Mouse (Mus musculus) left cerebral cortex, postnatal 14 days (tissue): ENCODE data around the gene Hormad2. TPM values are rescaled to one million over a fixed set of nuclear protein-coding genes. Genes with fewer than 3 reads are reported as not detected.
A peak's percentile ranks its signal among the peaks of the same experiment; 100 is the strongest.

Source experiments
- DNase-seq, 2 experiments: peaks; one replicate each; pipeline ENCODE4 v3.0.0; 2021 to 2022; ENCODE audit warnings: low spot score in 2 of 2, mixed read lengths in 1 of 2
- intact Hi-C: fragments of 180-260 bp; cut with DNase I; formaldehyde crosslinking; loops from one replicate; pipeline ENCODE4 v1.15.1; 2025
- total RNA-seq, 2 experiments: library from RNA; stranded (reverse); gene quantifications; 2 replicates each; pipeline ENCODE4 v1.2.3; 2021

The Hormad2 gene
- total RNA-seq, 2 experiments from 2014 or later: not detected

GRCm38 (mm10) chr11:4452467-4453184 lies 11.7 kb upstream of the Hormad2 start:
- no peak for DNase-seq
- intact Hi-C loops: no loop called here

DNA sequence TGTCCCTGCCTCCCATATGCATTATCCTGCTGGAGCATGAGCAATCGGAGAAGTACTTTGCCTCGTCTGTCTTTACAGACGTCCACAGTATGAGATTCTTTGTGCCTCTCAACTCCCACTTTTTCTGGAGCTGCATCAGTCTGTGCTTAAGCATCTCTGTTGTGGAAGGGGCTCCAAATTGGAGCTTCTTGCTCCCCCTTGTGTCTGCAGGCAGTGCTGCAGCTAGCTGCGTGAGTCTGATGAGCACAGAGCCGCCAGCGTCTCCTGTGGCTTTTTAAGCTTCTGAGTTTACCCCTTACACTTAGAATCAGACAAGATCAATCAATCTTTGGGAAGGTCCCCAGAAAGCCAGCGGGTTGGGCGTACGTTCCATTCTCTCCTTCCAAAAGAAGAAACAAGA lies 10.2 kb upstream of the Hormad2 start:
- intact Hi-C loops: no loop called here
- DNase-seq: peak; percentile 67 to 78

GRCm38 (mm10) chr11:4446195-4446868 lies 5.4 kb upstream of the Hormad2 start:
- intact Hi-C loops: no loop called here
- no peak for DNase-seq

DNA sequence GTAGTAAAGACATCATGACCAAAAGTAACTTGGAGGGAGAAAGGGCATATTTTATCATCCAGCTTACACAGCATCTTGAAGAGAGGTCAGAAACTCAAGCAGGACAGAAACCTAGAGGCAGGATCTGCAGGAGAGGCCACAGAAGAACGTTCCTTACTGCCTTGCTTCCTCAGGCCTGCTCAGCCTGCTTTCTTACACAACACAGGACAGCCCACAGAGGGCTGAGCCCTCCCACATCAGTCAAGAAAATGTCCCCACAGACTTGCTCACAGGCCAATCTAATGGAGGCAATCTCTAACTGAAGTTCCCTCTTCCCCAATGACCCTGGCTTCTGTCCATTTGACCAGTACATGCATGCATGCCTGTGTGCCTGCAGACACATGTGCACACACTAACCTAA lies 1.4 kb upstream of the Hormad2 start:
- DNase-seq: no peak
- intact Hi-C loops: no loop called here

DNA sequence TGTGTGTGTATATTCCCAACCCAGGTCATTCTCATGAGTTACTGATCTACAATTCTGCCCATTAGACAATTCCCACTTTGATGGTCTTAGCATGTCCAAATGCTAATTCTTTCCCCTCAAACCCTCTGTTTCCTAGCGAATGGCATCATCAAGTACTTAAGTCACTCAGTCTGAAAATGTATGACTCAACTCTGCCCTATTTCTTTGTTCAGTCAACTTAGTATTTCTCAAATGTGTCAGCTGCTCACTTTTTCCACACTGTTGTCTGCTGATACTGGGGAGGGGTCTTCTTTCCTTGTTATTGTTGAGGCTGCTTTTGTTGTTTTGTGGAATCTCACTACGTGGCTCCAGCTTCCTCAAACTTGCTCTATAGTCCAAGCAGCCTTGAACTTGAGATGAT lies 2.7 kb downstream of the Hormad2 start:
- intact Hi-C loops: loop anchor here (5.0 kb wide), 2 partner anchors 399 to 429 kb away; no protein-coding TSS in a partner anchor
- DNase-seq: no peak

DNA sequence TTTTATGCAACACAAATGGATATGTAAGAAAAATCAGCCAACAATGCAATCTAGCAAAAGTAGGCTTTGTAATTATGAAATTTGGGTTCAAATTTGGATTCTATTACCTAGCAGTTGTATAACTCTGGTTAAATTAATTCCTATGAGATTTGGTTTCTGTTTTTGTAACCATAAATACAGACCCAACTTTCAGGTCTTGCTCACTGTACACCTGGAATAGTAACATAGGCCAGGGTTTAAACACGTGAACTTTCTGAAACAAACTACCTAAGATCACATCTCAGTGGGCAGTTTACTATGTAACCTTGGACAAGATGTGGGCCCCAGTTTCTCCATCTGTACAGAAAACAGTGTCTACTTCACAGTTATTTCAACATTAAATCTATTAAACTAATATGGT lies 3.6 kb downstream of the Hormad2 start:
- no peak for DNase-seq

GRCm38 (mm10) chr11:4436631-4437030 lies 4.3 kb downstream of the Hormad2 start:
- intact Hi-C loops: loop anchor here (5.0 kb wide), 2 partner anchors 401 to 431 kb away; no protein-coding TSS in a partner anchor
- DNase-seq: peak; percentile 11 to 42

More for the DNA sequence above, 3.6 kb downstream of the Hormad2 start:
- intact Hi-C loops: loop anchor here (5.0 kb wide), 2 partner anchors 400 to 430 kb away; no protein-coding TSS in a partner anchor

- intact Hi-C loops: no loop called here
Observed at GRCm38 (mm10) chr11:4434461-4434860, 6.4 kb downstream of the Hormad2 start.

DNA sequence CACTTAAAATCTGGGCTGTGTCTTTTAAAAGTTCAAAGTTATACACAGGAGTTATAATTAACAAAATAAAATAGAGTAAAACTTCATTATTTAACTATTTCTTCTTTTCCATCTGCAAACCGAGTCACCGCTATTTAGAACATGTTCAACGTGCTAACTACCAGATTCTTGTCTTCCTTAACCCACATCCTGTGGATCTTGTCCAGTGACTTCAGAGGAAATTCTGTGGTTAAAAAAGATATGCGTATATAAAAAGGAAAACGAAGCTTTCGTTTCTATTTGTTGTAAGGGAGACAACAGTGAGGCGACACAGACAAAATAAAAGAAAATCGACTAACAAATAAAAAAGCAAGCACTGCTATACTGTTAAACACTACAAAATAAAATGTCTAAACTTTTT lies 17.1 kb downstream of the Hormad2 start:
- intact Hi-C loops: loop anchor here (10.0 kb wide), 1 partner anchor 279 kb away; no protein-coding TSS in a partner anchor
- no peak for DNase-seq

More at GRCm38 (mm10) chr11:4434461-4434860, 6.4 kb downstream of the Hormad2 start:
- DNase-seq: no peak

- no peak for DNase-seq
- intact Hi-C loops: loop anchor here (1.0 to 10.0 kb wide), 2 partner anchors 163 to 278 kb away; no protein-coding TSS in a partner anchor
Observed at GRCm38 (mm10) chr11:4422494-4423425, 18.1 kb downstream of the Hormad2 start.

DNA sequence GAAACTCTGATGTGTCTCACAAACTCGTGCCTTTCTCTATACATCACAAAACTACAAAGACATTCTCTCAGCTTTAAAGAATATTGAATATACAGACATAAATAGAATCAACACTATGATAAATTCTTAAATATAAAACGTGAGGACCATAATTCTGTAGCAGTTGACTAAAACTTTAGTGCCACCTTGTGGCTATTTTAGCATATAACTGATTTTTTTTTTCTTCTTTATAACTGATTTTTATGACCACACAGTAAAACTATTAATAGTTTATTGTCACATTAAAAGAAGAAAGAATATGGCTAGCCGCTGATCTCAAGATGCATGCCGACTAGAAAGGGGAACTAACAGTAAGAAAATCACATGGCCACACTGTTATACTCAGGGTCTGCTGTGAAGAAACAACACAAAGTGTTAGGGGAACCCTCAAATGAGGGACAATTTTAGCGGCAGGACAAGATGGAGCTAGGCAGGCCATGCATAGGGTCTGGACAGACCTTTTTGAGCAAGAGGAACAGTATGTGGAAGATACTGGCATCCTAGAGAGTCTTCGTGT lies 18.9 kb downstream of the Hormad2 start:
- peak in 1 of 2 experiments; percentile 28 for DNase-seq
- intact Hi-C loops: loop anchor here (1.0 to 10.0 kb wide), 2 partner anchors 163 to 277 kb away; no protein-coding TSS in a partner anchor

DNA sequence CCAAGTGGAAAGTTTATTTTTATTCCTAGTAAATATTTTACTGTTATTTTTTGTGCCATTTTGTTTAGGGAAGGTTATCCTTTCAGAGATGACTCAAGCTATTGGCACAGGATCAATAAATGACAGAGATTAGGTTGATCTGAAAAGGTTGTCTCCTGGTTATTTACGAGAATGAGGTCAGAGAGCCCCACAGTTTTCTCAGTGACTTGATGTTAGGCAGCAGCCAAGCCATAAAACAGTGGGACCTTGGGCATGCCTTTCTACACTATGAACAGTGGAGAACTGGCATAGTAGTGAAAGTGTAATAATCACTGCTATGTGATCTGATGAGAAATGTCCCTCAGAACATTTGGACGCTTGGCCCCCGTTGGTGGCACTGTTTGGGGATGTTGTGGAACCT lies 22.9 kb downstream of the Hormad2 start:
- DNase-seq: no peak
- intact Hi-C loops: no loop called here

GRCm38 (mm10) chr11:4412294-4412693 lies 28.6 kb downstream of the Hormad2 start:
- intact Hi-C loops: no loop called here
- no peak for DNase-seq

- intact Hi-C loops: no loop called here
- no peak for DNase-seq
Observed at GRCm38 (mm10) chr11:4404277-4404676, 36.6 kb downstream of the Hormad2 start.

- no peak for DNase-seq
Observed at GRCm38 (mm10) chr11:4403381-4403780, 37.5 kb downstream of the Hormad2 start.

GRCm38 (mm10) chr11:4401251-4401650 lies 39.7 kb downstream of the Hormad2 start:
- no peak for DNase-seq
- intact Hi-C loops: no loop called here

More at GRCm38 (mm10) chr11:4403381-4403780, 37.5 kb downstream of the Hormad2 start:
- intact Hi-C loops: no loop called here

GRCm38 (mm10) chr11:4394226-4394625 lies 46.7 kb downstream of the Hormad2 start:
- no peak for DNase-seq
- intact Hi-C loops: no loop called here

GRCm38 (mm10) chr11:4388018-4388417 lies 52.9 kb downstream of the Hormad2 start:
- no peak for DNase-seq

DNA sequence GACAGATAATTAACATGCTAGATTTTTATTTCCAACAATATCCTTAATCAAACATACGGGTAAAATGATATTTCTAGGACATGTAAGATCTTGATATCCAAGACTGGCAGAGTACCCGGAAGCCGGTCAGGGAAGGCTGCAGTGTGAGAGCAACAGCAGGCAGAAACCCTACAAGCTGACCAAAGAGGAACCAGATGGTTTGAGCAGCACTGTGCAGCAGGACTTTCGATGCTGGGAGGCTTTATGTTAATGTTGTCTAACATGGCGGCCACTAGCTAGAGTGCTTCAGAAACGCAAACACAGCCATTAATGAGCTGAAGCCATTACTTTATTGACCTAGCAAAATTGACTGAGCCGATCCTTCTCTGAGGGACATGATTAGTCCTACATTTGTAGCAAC lies 58.6 kb downstream of the Hormad2 start:
- intact Hi-C loops: no loop called here

More at GRCm38 (mm10) chr11:4388018-4388417, 52.9 kb downstream of the Hormad2 start:
- intact Hi-C loops: no loop called here

More for the DNA sequence above, 58.6 kb downstream of the Hormad2 start:
- peak in 1 of 2 experiments; percentile 1 for DNase-seq
